Mouse (Mus musculus): ENCODE data around the gene Tns4. TPM values are rescaled to one million over a fixed set of nuclear protein-coding genes. Genes with fewer than 3 reads are reported as not detected.

Tns4 gene
- total RNA-seq, 1 experiment from 2014 or later = 0.52 TPM

GRCm38 (mm10) chr11:99118420-99118819 is 29.3 kb upstream of the Tns4 start:
- DNase-seq = no peak

GRCm38 (mm10) chr11:99117907-99118306 is 28.8 kb upstream of the Tns4 start:
- DNase-seq = no peak

GRCm38 (mm10) chr11:99115940-99116339 is 26.8 kb upstream of the Tns4 start:
- no peak for DNase-seq

GRCm38 (mm10) chr11:99113111-99113510 is 24.0 kb upstream of the Tns4 start:
- DNase-seq = no peak

GRCm38 (mm10) chr11:99112700-99113099 is 23.6 kb upstream of the Tns4 start:
- no peak for DNase-seq

- DNase-seq = no peak
Measured at GRCm38 (mm10) chr11:99111631-99112030, 22.5 kb upstream of the Tns4 start.

GRCm38 (mm10) chr11:99111155-99111554 is 22.0 kb upstream of the Tns4 start:
- no peak for DNase-seq

- DNase-seq = no peak
Measured at GRCm38 (mm10) chr11:99110370-99111110, 21.4 kb upstream of the Tns4 start.

- DNase-seq = no peak
Measured at GRCm38 (mm10) chr11:99108296-99108695, 19.2 kb upstream of the Tns4 start.

- peak; percentile 24 for DNase-seq
Measured at GRCm38 (mm10) chr11:99105981-99106726, 17.0 kb upstream of the Tns4 start.

GRCm38 (mm10) chr11:99104609-99105410 is 15.7 kb upstream of the Tns4 start:
- no peak for DNase-seq

GRCm38 (mm10) chr11:99102575-99103270 is 13.6 kb upstream of the Tns4 start:
- peak; percentile 68 for DNase-seq

- DNase-seq = no peak
Measured at GRCm38 (mm10) chr11:99101693-99102092, 12.6 kb upstream of the Tns4 start.

- no peak for DNase-seq
Measured at GRCm38 (mm10) chr11:99100215-99100614, 11.1 kb upstream of the Tns4 start.

- peak; percentile 60 for DNase-seq
Measured at GRCm38 (mm10) chr11:99099516-99099915, 10.4 kb upstream of the Tns4 start.

- DNase-seq = no peak
Measured at GRCm38 (mm10) chr11:99098924-99099323, 9.8 kb upstream of the Tns4 start.

- DNase-seq = no peak
Measured at GRCm38 (mm10) chr11:99096996-99097774, 8.1 kb upstream of the Tns4 start.

GRCm38 (mm10) chr11:99096417-99096816 is 7.3 kb upstream of the Tns4 start:
- DNase-seq = no peak

GRCm38 (mm10) chr11:99095759-99096158 is 6.7 kb upstream of the Tns4 start:
- DNase-seq = no peak

GRCm38 (mm10) chr11:99094911-99095676 is 6.0 kb upstream of the Tns4 start:
- no peak for DNase-seq

- no peak for DNase-seq
Measured at GRCm38 (mm10) chr11:99093740-99094139, 4.6 kb upstream of the Tns4 start.

Data from adrenal gland, postnatal 14 days (tissue).